ENCODE assay signal across 8 mouse cellular contexts in the genomic region with DNA sequence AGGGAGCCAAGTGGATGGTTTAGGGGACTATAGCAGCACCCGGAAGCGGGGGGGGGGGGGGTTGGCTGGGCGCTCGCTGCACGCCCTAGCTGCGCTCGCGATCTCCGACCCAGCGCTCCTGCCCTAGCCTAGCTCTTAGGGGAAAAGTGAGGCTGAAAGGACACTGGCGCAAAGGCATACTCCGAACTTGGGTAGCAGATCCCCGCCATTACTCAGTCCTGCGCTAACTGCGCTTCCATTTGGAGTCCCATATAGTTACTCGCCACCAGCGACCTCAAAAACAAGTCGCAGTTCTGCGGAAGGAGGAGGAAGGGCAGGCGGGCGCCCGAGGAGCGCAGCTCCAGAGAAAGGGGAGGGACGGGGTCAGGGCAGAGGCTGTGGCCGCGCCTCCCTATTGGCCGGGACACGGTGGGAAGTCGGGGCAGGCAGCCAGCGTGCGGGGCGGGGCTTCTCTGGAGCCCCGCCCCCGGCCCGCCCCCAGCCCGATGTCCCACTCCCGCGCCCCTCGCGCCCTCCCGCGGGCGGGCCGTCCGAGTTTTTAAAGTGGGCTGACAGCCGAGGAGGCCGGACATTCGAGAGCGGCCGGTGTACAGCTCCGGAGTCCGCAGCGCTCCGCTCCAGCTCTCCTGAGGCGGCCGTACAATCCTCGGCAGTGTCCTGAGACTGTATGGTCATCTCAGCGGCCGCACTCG. TPM values are rescaled to one million over a fixed set of nuclear protein-coding genes. Genes with fewer than 3 reads are reported as not detected.
DNase-seq lines count a peak whose midpoint lies in the region; ATAC-seq lines count a peak whose summit lies in the region.

A gene (plus strand): TSS at position 571 of the 692 bp plus-strand sequence.

- peaks cover 53% of the 10 kb centered on the region for H3K27me3 ChIP-seq in forebrain, embryonic 15.5 days
- H3K27me3 ChIP-seq in liver, embryonic 16.5 days (ENCODE audit: control insufficient read depth, insufficient read depth, low read depth, low read length), result peaks cover 46% of the 10 kb centered on the region
- peaks cover 39% of the 10 kb centered on the region for H3K27me3 ChIP-seq in neural tube, embryonic 11.5 days (ENCODE audit: control insufficient read depth, insufficient read depth, low read length)
- H3K27me3 ChIP-seq in stomach, embryonic 15.5 days (replicated peaks), result peaks cover 22% of the 10 kb centered on the region; the same call in 1 of the 2 replicates

- peaks cover 30% of the 10 kb centered on the region for H3K4me1 ChIP-seq in forebrain, embryonic 15.5 days
- H3K4me1 ChIP-seq in liver, embryonic 16.5 days (ENCODE audit: control insufficient read depth, low read depth, low read length), result peaks cover 2% of the 10 kb centered on the region
- H3K4me1 ChIP-seq in neural tube, embryonic 11.5 days (ENCODE audit: control insufficient read depth, insufficient read depth, low read length), result no peaks in the 10 kb centered on the region
- H3K4me1 ChIP-seq in stomach, embryonic 15.5 days, result peaks cover 18% of the 10 kb centered on the region

- H3K36me3 ChIP-seq in forebrain, embryonic 15.5 days, result no peaks in the 10 kb centered on the region
- no peaks in the 10 kb centered on the region for H3K36me3 ChIP-seq in liver, embryonic 16.5 days (ENCODE audit: control insufficient read depth, insufficient read depth)
- H3K36me3 ChIP-seq in neural tube, embryonic 11.5 days (ENCODE audit: control insufficient read depth, insufficient read depth, low read length), result no peaks in the 10 kb centered on the region
- no peaks in the 10 kb centered on the region for H3K36me3 ChIP-seq in stomach, embryonic 15.5 days

- peak within 1 kb of the TSS; percentile 84 for H3K4me2 ChIP-seq in forebrain, embryonic 15.5 days (replicated peaks)
- peak within 1 kb of the TSS; percentile 59 for H3K4me2 ChIP-seq in liver, embryonic 16.5 days (ENCODE audit: low read depth, low read length)
- H3K4me2 ChIP-seq in neural tube, embryonic 11.5 days (ENCODE audit: low read depth), result peak within 1 kb of the TSS; percentile 66
- H3K4me2 ChIP-seq in stomach, embryonic 15.5 days, result peak within 1 kb of the TSS; percentile 92

- intact Hi-C loops in heart, postnatal 10 days (cut with DNase I), result loop anchor here (1.0 to 10.0 kb wide), 5 partner anchors 20 to 217 kb away; no protein-coding TSS in a partner anchor

- H3K9ac ChIP-seq in forebrain, embryonic 15.5 days (replicated peaks), result peak within 1 kb of the TSS; percentile 35
- peak within 1 kb of the TSS; percentile 47 for H3K9ac ChIP-seq in liver, embryonic 16.5 days (ENCODE audit: low read depth, low read length)
- H3K9ac ChIP-seq in neural tube, embryonic 11.5 days (ENCODE audit: low read length), result peak within 1 kb of the TSS; percentile 26
- H3K9ac ChIP-seq in stomach, embryonic 15.5 days, result peak within 1 kb of the TSS; percentile 24; the same call in 1 of the 2 replicates

- H3K4me3 ChIP-seq in forebrain, embryonic 15.5 days, result peak within 1 kb of the TSS; percentile 50
- peak within 1 kb of the TSS; percentile 60 for H3K4me3 ChIP-seq in liver, embryonic 16.5 days (ENCODE audit: low read depth, low read length)
- H3K4me3 ChIP-seq in neural tube, embryonic 11.5 days (ENCODE audit: low read depth, low read length), result peak within 1 kb of the TSS; percentile 35
- peak within 1 kb of the TSS; percentile 53 for H3K4me3 ChIP-seq in stomach, embryonic 15.5 days (replicated peaks)

- WGBS in forebrain, embryonic 15.5 days, result under 1% methylated on average over 60 of the region's 60 CpGs
- WGBS in liver, embryonic 16.5 days (ENCODE audit: insufficient replicate concordance), result under 1% methylated on average over 52 of the region's 60 CpGs
- WGBS in neural tube, embryonic 11.5 days, result 2% methylated on average over 43 of the region's 60 CpGs
- under 1% methylated on average over 56 of the region's 60 CpGs for WGBS in stomach, embryonic 15.5 days

- peak; percentile 51; the same call in 1 of the 2 replicates for ATAC-seq in cerebellum, adult (ENCODE audit: insufficient number of reproducible peaks, low FRiP score, low TSS enrichment)
- ATAC-seq in forebrain, embryonic 15.5 days (replicated peaks), result peak; percentile 90
- ATAC-seq in liver, embryonic 16.5 days (ENCODE audit: low read depth), result peak; percentile 91
- ATAC-seq in neural tube, embryonic 11.5 days (ENCODE audit: insufficient read depth, low FRiP score, low TSS enrichment), result peak; percentile 97
- ATAC-seq in stomach, embryonic 15.5 days (ENCODE audit: insufficient read depth, low FRiP score, low read depth), result peak; percentile 97

- no peak within 1 kb of the TSS for H3K27ac ChIP-seq in forebrain, embryonic 15.5 days (replicated peaks)
- H3K27ac ChIP-seq in liver, embryonic 16.5 days (ENCODE audit: low read length), result peak within 1 kb of the TSS; percentile 54
- H3K27ac ChIP-seq in neural tube, embryonic 11.5 days (ENCODE audit: low read depth, low read length), result no peak within 1 kb of the TSS
- peak within 1 kb of the TSS; percentile 54; the same call in 1 of the 2 replicates for H3K27ac ChIP-seq in stomach, embryonic 15.5 days

- no peaks in the 10 kb centered on the region for H3K9me3 ChIP-seq in forebrain, embryonic 15.5 days
- no peaks in the 10 kb centered on the region for H3K9me3 ChIP-seq in liver, embryonic 16.5 days (replicated peaks; ENCODE audit: control insufficient read depth, low read length)
- H3K9me3 ChIP-seq in neural tube, embryonic 11.5 days (ENCODE audit: control insufficient read depth, low read length), result no peaks in the 10 kb centered on the region
- no peaks in the 10 kb centered on the region for H3K9me3 ChIP-seq in stomach, embryonic 15.5 days

- peak; percentile 47 to 60 for DNase-seq in CD8-positive naive resting alpha-beta T cell, adult 2 months (ENCODE audit: low read depth in 2 of 2, low spot score in 2 of 2)
- peak; percentile 92 to 94 for DNase-seq in heart, postnatal 10 days
- peak; percentile 93 to 95 for DNase-seq in kidney, postnatal 36 days
- DNase-seq in neural tube, embryonic 11.5 days (ENCODE audit: low spot score), result peak; percentile 87

RNA-seq across cellular contexts. Expression of the gene that starts here (rescaled TPM):
- 3.8 and 4.0 TPM in 2 replicates for polyA plus RNA-seq in forebrain, embryonic 15.5 days (2015; fragmentation: Nextera tagmentation; extraction: Ambion mirVana)
- 100 to 1,000 TPM; 222 to 225 TPM for total RNA-seq in heart, postnatal 10 days (2021)
- 2.7 and 4.0 TPM in 2 replicates for polyA plus RNA-seq in liver, embryonic 16.5 days (2015; fragmentation: Nextera tagmentation; extraction: Ambion mirVana)
- 8.7 and 9.5 TPM in 2 replicates for polyA plus RNA-seq in neural tube, embryonic 11.5 days (2014; fragmentation: Nextera tagmentation; extraction: Ambion mirVana)
- 4.2 and 5.1 TPM in 2 replicates for polyA plus RNA-seq in stomach, embryonic 15.5 days (2015; fragmentation: Nextera tagmentation; extraction: Ambion mirVana)

Comparison
In these comparisons a context has a peak if more than half of its experiments do, and no peak if none do; other contexts are left out.
1. H3K27ac ChIP-seq: peak in liver, embryonic 16.5 days (single experiment) and stomach, embryonic 15.5 days (single experiment); none in forebrain, embryonic 15.5 days (single experiment) and neural tube, embryonic 11.5 days (single experiment).
2. Peak in every context shown above with its lines, with median percentiles within 50 percentile points of each other: DNase-seq, ATAC-seq, H3K4me2 ChIP-seq, H3K4me3 ChIP-seq and H3K9ac ChIP-seq.